Mouse (Mus musculus) liver, embryonic 15.5 days (tissue): ENCODE results near the gene Crcp. TPM values are rescaled to one million over a fixed set of nuclear protein-coding genes. Genes with fewer than 3 reads are reported as not detected.

Experiments used
- ATAC-seq: fragments of 200-750 bp; cut with Nextera tagmentation; 2 replicates; pipeline ENCODE4 v1.8.0; 2017; ENCODE audit warnings: moderate number of reproducible peaks, mild to moderate bottlenecking, moderate library complexity; ENCODE audit not compliant: insufficient read depth
- H3K27ac ChIP-seq: fragments of 300-500 bp; sonication (generic); replicated peaks from 2 replicates; pipeline ENCODE4 v1.5.1; 2015; ENCODE audit warnings: mild to moderate bottlenecking, inconsistent platforms
- H3K27me3 ChIP-seq: fragments of 300-500 bp; sonication (generic); 2 replicates; pipeline ENCODE4 v1.6.1; 2015; ENCODE audit warnings: mild to moderate bottlenecking, inconsistent platforms
- H3K36me3 ChIP-seq: fragments of 300-500 bp; sonication (generic); replicated peaks from 2 replicates; pipeline ENCODE4 v1.6.1; 2015; ENCODE audit warnings: moderate library complexity, mild to moderate bottlenecking, inconsistent platforms
- H3K4me1 ChIP-seq: fragments of 300-500 bp; sonication (generic); replicated peaks from 2 replicates; pipeline ENCODE4 v1.6.1; 2015; ENCODE audit warnings: inconsistent platforms
- H3K4me2 ChIP-seq: fragments of 300-500 bp; sonication (generic); 2 replicates; pipeline ENCODE4 v1.6.1; 2015; ENCODE audit warnings: moderate library complexity, mild to moderate bottlenecking, inconsistent platforms
- H3K4me3 ChIP-seq: fragments of 300-500 bp; sonication (generic); replicated peaks from 2 replicates; pipeline ENCODE4 v1.5.1; 2015; ENCODE audit warnings: mild to moderate bottlenecking, inconsistent platforms
- H3K9ac ChIP-seq: fragments of 300-500 bp; sonication (generic); 2 replicates; pipeline ENCODE4 v1.6.1; 2015; ENCODE audit warnings: moderate library complexity, mild to moderate bottlenecking, inconsistent platforms
- H3K9me3 ChIP-seq: fragments of 300-500 bp; sonication (generic); replicated peaks from 2 replicates; pipeline ENCODE4 v1.6.1; 2016; ENCODE audit warnings: inconsistent platforms
- WGBS: fragments of 180-500 bp; shearing (Covaris S2); methylation state at CpG from one replicate; pipeline ENCODE4 v1.1.7; 2015; ENCODE audit warnings: mixed read lengths; ENCODE audit not compliant: insufficient replicate concordance; 5-methylcytosine and 5-hydroxymethylcytosine counted together
- polyA plus RNA-seq: library from polyadenylated mRNA; unstranded; fragments of >200 nt; fragmentation: Nextera tagmentation; extraction: Ambion mirVana; gene quantifications from 2 replicates; pipeline ENCODE4 v1.2.1, GENCODE M21; 2015

Crcp gene
- polyA plus RNA-seq, 1 experiment from 2014 or later = 23.1 TPM

DNA sequence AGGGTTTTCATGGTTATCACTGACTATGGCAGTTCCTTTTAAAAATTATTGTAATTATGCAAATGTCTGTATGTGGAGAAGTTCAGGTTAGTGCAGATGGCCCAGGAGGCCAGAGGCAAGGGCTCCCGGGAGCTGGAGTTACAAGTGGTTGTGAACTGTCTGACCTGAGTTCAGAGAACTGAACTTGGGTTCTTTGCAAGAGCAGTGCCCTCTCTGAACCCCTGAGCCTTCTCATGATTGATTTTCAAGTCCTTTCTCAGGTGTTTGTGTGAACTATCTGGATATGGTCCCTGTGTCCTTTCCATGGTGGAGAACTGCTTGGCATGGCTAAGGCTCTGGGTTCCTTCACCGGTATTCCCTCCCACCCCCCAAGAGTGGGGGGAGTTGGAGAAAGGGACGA, 14.7 kb downstream of the Crcp start:
- no peak for ATAC-seq
- H3K4me3 ChIP-seq = no peak overlapping the region
- peaks cover 74% of the 10 kb centered on the region for H3K36me3 ChIP-seq
- WGBS = 78% methylated on average over 3 of the region's 3 CpGs
- H3K4me1 ChIP-seq = 0 out of 2 replicates have a peak, but pooled peaks cover 5% of the 10 kb centered on the region
- no peak overlapping the region for H3K9ac ChIP-seq
- H3K4me2 ChIP-seq = no peak overlapping the region
- no peaks in the 10 kb centered on the region for H3K9me3 ChIP-seq
- no peak overlapping the region; the same call in 1 of the 2 replicates for H3K27ac ChIP-seq
- H3K27me3 ChIP-seq = no peaks in the 10 kb centered on the region

- Histone ChIP-seq H3K36me3 (peaks cover 77% of the 10 kb centered on the region), H3K27me3 (no peaks in the 10 kb centered on the region), H3K27ac (no peak overlapping the region), H3K4me1 (0 out of 2 replicates have a peak, but pooled peaks cover 5% of the 10 kb centered on the region), H3K9ac (no peak overlapping the region), H3K4me3 (no peak overlapping the region), H3K9me3 (no peaks in the 10 kb centered on the region), H3K4me2 (no peak overlapping the region)
- ATAC-seq = peak; percentile 56
- 72% methylated on average over 7 of the region's 7 CpGs for WGBS
These were observed 15.2 kb downstream of the Crcp start for GRCm38 (mm10) chr5:130044201-130044695.

GRCm38 (mm10) chr5:130046100-130046499, 17.0 kb downstream of the Crcp start:
- 80% methylated on average over 7 of the region's 7 CpGs for WGBS

GRCm38 (mm10) chr5:130046589-130046988, 17.5 kb downstream of the Crcp start:
- H3K4me2 ChIP-seq = no peak overlapping the region
- WGBS = 86% methylated on average over 10 of the region's 10 CpGs

More at GRCm38 (mm10) chr5:130046100-130046499, 17.0 kb downstream of the Crcp start:
- H3K27me3 ChIP-seq = no peaks in the 10 kb centered on the region
- no peak overlapping the region for H3K4me3 ChIP-seq
- H3K9ac ChIP-seq = no peak overlapping the region
- H3K36me3 ChIP-seq = peaks cover 75% of the 10 kb centered on the region
- no peak for ATAC-seq
- no peak overlapping the region for H3K4me2 ChIP-seq
- H3K4me1 ChIP-seq = 0 out of 2 replicates have a peak, but pooled peaks cover 5% of the 10 kb centered on the region
- H3K27ac ChIP-seq = no peak overlapping the region
- H3K9me3 ChIP-seq = no peaks in the 10 kb centered on the region

DNA sequence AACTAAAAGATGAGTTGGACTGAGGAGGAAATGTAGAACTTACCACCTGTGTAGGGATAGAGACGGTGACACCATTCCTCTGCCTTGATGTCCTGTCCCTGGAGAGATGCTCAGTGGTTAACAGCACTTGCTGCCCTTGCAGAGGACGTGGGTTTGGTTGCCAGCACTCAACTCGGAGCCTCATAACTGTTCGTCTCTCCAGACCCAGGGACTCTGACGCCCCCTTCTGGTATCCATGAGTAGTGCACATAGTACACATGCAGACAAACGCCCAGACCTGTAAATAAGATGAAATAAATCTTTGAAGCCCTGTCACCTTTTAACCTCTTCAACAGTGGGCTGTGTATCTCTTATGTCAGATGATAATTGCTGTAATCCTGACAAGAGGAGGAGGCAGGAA, 17.9 kb downstream of the Crcp start:
- Histone ChIP-seq H3K4me1 (0 out of 2 replicates have a peak, but pooled peaks cover 5% of the 10 kb centered on the region), H3K9me3 (no peaks in the 10 kb centered on the region), H3K36me3 (peaks cover 74% of the 10 kb centered on the region), H3K4me2 (no peak overlapping the region), H3K27me3 (no peaks in the 10 kb centered on the region), H3K4me3 (no peak overlapping the region), H3K27ac (no peak overlapping the region), H3K9ac (no peak overlapping the region)
- no peak for ATAC-seq
- 71% methylated on average over 6 of the region's 6 CpGs for WGBS

More at GRCm38 (mm10) chr5:130046589-130046988, 17.5 kb downstream of the Crcp start:
- no peak for ATAC-seq
- no peak overlapping the region for H3K9ac ChIP-seq
- no peaks in the 10 kb centered on the region for H3K9me3 ChIP-seq
- H3K27me3 ChIP-seq = no peaks in the 10 kb centered on the region
- H3K27ac ChIP-seq = no peak overlapping the region
- H3K4me1 ChIP-seq = 0 out of 2 replicates have a peak, but pooled peaks cover 5% of the 10 kb centered on the region
- H3K4me3 ChIP-seq = no peak overlapping the region
- H3K36me3 ChIP-seq = peaks cover 75% of the 10 kb centered on the region

DNA sequence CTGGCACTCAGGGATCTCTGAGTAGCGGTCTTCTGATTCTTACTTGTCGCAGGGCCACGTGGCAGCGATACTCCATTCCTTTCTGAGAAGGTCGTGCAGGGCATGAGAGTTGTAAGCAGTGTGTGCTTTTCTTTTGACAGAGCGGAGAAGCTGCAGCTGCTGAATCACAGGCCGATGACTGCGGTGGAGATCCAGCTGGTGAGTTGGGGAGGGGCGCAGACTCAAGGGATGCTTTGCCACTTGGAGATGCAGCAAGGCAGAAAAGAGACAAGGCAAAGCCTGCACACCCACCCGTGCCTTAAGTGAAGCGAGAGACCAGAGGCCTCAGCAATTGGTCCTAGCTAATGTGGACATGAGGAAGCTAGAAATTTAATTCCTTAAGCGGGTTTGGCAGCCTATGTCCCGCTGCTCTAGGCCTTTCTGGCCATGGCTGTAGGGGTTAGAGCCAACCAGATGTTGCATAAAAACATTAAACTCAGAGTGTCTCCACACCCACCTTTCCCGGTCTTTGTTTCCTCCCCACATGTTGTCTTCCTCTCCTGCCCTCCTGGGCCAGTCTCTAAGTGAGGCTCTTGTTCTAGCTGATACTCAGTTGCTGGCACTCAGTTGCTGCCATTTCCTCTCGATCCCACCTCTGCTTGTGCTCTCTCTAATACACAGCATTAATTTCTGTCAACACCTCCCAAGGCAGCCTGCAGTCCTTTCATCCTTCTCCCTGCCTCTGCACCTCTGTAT, 19.9 kb downstream of the Crcp start:
- H3K27me3 ChIP-seq = no peaks in the 10 kb centered on the region
- H3K9ac ChIP-seq = no peak overlapping the region
- no peaks in the 10 kb centered on the region for H3K9me3 ChIP-seq
- peaks cover 72% of the 10 kb centered on the region for H3K36me3 ChIP-seq
- 85% methylated on average over 15 of the region's 15 CpGs for WGBS
- H3K4me2 ChIP-seq = no peak overlapping the region
- H3K27ac ChIP-seq = no peak overlapping the region
- H3K4me1 ChIP-seq = peaks cover 14% of the 10 kb centered on the region
- no peak overlapping the region for H3K4me3 ChIP-seq
- ATAC-seq = no peak

GRCm38 (mm10) chr5:130050416-130050815, 21.3 kb downstream of the Crcp start:
- Histone ChIP-seq H3K4me3 (no peak overlapping the region), H3K9ac (no peak overlapping the region), H3K9me3 (no peaks in the 10 kb centered on the region), H3K4me1 (peaks cover 12% of the 10 kb centered on the region), H3K36me3 (peaks cover 70% of the 10 kb centered on the region), H3K27ac (no peak overlapping the region), H3K27me3 (no peaks in the 10 kb centered on the region), H3K4me2 (no peak overlapping the region)
- no peak for ATAC-seq
- 75% methylated on average over 6 of the region's 6 CpGs for WGBS

- Histone ChIP-seq H3K4me2 (no peak overlapping the region), H3K4me3 (no peak overlapping the region), H3K4me1 (peaks cover 19% of the 10 kb centered on the region), H3K27ac (no peak overlapping the region), H3K9me3 (no peaks in the 10 kb centered on the region), H3K36me3 (peaks cover 65% of the 10 kb centered on the region), H3K27me3 (no peaks in the 10 kb centered on the region), H3K9ac (no peak overlapping the region)
- WGBS = 81% methylated on average over 15 of the region's 15 CpGs
- no peak for ATAC-seq
These were observed 22.2 kb downstream of the Crcp start for GRCm38 (mm10) chr5:130051073-130051860.

- Histone ChIP-seq H3K4me1 (peaks cover 21% of the 10 kb centered on the region), H3K9ac (no peak overlapping the region), H3K4me2 (no peak overlapping the region), H3K9me3 (no peaks in the 10 kb centered on the region), H3K27me3 (no peaks in the 10 kb centered on the region), H3K27ac (no peak overlapping the region), H3K36me3 (peaks cover 53% of the 10 kb centered on the region), H3K4me3 (no peak overlapping the region)
- 75% methylated on average over 5 of the region's 5 CpGs for WGBS
- ATAC-seq = no peak
These were observed 23.4 kb downstream of the Crcp start for GRCm38 (mm10) chr5:130052510-130052909.

DNA sequence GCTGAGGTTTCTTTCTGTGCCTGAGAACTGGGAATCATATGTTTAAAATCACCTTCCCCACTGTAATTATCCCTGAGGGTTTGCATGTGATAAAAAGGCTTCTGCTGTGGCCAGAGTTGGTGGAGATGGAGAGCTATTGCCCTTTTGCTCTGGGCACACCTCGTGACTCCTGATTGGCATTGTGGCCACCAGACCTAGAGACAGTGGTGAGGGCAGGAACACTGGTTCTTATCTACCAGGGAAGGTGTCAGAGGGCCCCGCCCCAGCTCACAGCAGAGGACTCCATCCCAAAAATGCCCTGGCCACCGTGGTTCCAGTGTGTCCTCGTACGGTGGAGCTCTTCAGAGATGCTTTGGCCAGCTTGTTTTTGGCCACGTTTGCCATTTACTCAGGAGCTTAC, 23.9 kb downstream of the Crcp start:
- Histone ChIP-seq H3K27me3 (no peaks in the 10 kb centered on the region), H3K4me2 (no peak overlapping the region), H3K9ac (no peak overlapping the region), H3K4me1 (peaks cover 21% of the 10 kb centered on the region), H3K36me3 (peaks cover 54% of the 10 kb centered on the region), H3K27ac (no peak overlapping the region), H3K9me3 (no peaks in the 10 kb centered on the region), H3K4me3 (no peak overlapping the region)
- WGBS = 60% methylated on average over 6 of the region's 6 CpGs
- ATAC-seq = no peak

- ATAC-seq = no peak
- Histone ChIP-seq H3K9me3 (no peaks in the 10 kb centered on the region), H3K27me3 (no peaks in the 10 kb centered on the region), H3K4me2 (no peak overlapping the region), H3K4me1 (peaks cover 32% of the 10 kb centered on the region), H3K36me3 (peaks cover 51% of the 10 kb centered on the region), H3K4me3 (no peak overlapping the region), H3K27ac (no peak overlapping the region), H3K9ac (no peak overlapping the region)
- 67% methylated on average over 4 of the region's 4 CpGs for WGBS
These were observed 26.6 kb downstream of the Crcp start for GRCm38 (mm10) chr5:130055688-130056087.
